Mouse (Mus musculus): ENCODE measurements around the gene Uqcc2.
A peak's percentile ranks its signal among the peaks of the same experiment; 100 is the strongest.

Gene Uqcc2

DNA sequence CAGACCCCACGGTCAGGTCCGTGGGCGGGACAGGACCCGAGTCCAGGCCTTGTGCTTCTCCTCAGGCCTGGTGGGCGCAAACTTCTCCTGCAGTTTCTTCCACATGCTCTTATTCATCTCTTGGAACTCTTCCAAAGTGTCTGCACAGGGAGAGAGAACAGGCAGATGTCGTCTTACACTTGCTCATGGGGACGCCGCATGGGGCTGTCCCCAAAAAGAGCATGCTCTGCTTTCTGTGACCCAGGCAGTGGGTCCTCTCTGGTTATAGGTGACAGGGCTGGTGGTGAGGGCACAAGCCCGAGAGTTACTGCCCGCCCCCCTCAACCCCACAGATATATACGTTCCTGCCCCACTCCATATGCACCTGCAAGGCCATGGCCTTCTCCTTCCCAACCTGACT, 11.0 kb downstream of the Uqcc2 start:
- DNase-seq = no peak

- DNase-seq = no peak
Observed at GRCm38 (mm10) chr17:27121781-27122180, 11.9 kb downstream of the Uqcc2 start.

- no peak for DNase-seq
Observed at GRCm38 (mm10) chr17:27121266-27121665, 12.4 kb downstream of the Uqcc2 start.

GRCm38 (mm10) chr17:27120561-27121024, 13.1 kb downstream of the Uqcc2 start:
- peak; percentile 72 for DNase-seq

GRCm38 (mm10) chr17:27119954-27120353, 13.8 kb downstream of the Uqcc2 start:
- DNase-seq = no peak

DNA sequence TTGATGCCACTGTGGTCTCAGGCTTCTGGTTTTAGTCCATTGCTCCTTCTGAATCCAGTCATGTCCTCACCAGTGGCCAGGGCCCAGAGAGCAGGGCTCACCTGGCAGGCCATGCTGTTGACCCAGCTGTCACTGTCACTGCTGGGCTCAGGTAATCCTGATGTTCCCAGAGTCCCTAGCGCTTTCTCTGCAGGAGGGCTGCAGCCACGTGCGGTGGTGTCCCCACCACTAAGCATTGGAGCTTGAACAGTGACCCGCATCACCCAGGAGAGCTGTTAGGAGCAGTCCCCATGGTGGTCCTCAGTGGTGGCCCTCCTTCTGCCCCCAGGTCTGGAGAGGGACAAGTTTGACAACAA, 14.2 kb downstream of the Uqcc2 start:
- no peak for DNase-seq

DNA sequence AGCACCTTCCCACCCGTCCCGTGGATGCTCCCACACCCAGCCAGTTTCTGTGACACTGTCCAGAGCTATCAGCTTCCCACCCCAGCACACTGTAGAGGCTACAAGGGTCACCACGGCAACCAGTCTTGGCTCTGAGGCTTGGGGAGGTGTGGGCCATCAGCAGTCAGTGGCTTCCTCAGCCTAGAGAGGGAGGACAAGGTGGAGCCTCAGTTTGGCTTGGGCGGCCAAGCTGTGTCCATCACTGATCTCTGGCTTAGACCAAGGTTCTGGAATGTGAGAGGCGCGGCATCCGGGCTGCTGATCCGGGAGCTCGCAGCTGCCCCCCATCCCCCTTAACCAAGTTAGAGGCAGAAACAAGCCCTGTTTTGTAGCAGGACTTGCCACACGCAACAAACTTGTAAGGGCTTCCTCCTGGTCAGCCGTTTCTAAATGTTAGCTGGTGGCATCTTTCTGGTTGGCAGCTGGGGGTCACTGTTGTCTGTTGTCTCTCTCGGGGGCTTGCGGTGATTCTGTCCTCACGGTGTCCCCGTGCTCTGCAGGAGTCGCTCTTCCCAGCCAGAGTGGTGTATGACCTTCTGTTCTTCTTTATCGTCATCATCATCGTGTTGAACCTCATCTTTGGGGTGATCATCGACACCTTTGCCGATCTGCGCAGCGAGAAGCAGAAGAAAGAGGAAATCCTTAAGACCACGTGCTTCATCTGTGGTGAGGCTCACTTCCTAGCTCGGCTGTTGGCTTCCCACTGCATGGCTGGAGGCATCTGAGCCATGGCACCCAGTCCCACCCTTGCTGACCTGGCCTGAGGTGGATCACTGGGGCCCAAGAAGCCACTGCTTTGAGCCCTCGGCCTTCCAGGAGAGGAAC, 14.8 kb downstream of the Uqcc2 start:
- no peak for DNase-seq

DNA sequence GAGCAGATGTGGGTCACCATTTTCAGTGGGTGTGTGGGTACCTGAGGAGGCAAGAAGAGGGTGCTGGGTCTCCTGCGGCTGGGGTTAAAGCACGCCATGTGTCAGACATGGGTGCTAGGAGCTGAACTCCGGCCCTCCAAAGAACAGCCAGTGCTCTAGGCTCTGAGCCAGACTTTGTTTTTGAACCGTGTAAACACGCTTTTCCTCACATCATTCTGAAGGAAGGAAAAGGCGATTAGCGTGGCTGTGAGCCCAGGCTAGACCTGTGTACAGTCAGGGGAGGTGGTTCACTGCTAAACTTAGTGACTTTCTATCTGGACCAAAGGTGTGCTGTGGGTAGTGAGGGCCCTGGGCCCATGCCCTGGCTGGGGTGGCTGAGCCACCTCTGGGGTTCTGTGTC, 23.6 kb downstream of the Uqcc2 start:
- no peak for DNase-seq

- DNase-seq = no peak
Observed at GRCm38 (mm10) chr17:27107936-27108335, 25.8 kb downstream of the Uqcc2 start.

DNA sequence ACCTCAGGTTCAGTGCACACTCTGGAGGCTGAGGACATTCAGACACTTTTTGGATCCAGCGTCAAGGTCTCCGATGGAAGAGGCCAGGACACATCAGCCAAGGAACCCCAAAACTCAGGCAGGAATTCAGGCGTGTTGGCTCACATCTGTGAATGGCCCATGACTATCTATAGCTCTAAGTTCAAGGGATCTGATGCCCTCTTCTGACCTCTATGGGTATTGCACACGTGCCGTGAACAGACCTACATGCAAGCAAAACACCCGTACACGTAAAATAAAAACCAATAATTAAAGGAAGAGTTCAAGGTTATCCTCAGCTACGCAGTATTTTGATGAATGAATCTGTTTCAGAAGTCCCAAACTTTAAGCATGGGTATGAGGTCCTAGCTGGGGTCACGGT, 27.0 kb downstream of the Uqcc2 start:
- peak; percentile 70 for DNase-seq

DNA sequence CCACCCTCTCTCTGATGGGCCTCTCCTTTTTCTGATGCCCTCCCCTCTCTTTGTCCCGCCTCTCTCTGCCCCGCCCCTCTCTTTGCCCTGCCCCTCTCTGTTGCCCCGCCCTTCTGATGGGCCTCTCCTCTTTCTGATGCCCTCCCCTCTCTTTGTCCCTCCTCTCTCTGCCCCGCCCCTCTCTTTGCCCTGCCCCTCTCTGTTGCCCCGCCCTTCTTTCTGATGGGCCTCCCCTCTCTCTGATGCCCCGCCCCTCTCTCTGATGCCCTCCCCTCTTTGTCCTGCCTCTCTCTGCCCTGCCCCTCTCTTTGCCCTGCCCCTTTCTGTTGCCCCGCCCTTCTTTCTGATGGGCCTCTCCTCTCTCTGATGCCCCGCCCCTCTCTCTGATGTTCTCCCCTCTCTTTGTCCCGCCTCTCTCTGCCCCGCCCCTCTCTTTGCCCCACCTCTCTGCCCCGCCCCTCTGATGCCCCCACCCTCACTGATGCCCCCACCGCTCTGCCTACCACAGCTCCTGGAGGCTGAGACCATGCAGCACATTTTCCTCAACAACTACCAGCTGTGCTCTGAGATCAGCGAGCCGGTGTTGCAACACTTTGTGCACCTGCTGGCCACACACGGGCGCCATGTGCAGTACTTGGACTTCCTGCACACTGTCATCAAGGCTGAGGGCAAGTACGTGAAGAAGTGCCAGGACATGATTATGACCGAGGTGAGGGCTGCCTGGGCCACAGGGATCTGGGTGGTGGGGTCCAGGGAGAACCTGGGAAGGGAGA, 27.8 kb downstream of the Uqcc2 start:
- DNase-seq = no peak

- DNase-seq = no peak
Observed at GRCm38 (mm10) chr17:27101675-27102074, 32.0 kb downstream of the Uqcc2 start.

- DNase-seq = no peak
Observed at GRCm38 (mm10) chr17:27095690-27096089, 38.0 kb downstream of the Uqcc2 start.

- DNase-seq = no peak
Observed at GRCm38 (mm10) chr17:27090068-27090467, 43.6 kb downstream of the Uqcc2 start.

- peak; percentile 81 for DNase-seq
Observed at GRCm38 (mm10) chr17:27087426-27087825, 46.3 kb downstream of the Uqcc2 start.

DNA sequence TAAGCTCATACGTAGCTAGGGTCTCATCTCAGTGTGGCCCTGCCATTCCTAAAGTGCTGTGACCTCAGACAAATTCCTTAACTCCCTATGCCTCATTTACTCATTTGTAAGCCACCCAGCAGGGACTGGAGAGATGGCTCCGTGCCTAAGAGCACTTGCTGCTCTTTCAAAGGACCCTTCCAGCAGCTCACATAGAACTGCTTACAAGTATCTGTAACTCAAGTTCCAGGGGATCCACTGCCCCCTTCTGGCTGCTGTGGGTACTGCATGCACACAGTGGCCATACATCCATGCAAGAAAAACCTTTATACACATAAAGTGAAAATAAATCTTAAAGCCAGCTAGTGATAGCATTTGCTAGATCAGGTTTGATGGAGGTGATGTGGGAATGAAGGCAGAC, 48.0 kb downstream of the Uqcc2 start:
- DNase-seq = peak; percentile 90

GRCm38 (mm10) chr17:27083601-27084000, 50.1 kb downstream of the Uqcc2 start:
- no peak for DNase-seq

GRCm38 (mm10) chr17:27082796-27083195, 50.9 kb downstream of the Uqcc2 start:
- DNase-seq = no peak

DNA sequence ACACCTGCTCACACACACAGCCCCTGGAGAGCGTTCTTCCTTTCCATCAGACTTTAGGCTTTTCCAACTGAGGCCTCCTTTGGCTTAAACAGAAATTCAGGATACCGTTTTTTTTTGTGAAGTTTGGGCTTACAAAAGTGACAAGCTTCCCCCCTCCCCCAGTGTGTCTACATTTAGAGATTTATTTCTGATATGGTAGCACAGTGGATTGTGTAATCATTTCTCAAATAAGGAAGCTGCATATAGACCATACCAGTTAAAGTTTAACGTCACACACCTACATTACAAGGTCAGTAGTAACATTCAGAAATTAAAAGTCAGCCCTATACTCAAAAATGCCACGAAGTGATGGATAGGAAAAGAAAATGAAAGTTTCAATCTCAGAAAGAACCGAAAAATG, 51.8 kb downstream of the Uqcc2 start:
- DNase-seq = no peak

DNA sequence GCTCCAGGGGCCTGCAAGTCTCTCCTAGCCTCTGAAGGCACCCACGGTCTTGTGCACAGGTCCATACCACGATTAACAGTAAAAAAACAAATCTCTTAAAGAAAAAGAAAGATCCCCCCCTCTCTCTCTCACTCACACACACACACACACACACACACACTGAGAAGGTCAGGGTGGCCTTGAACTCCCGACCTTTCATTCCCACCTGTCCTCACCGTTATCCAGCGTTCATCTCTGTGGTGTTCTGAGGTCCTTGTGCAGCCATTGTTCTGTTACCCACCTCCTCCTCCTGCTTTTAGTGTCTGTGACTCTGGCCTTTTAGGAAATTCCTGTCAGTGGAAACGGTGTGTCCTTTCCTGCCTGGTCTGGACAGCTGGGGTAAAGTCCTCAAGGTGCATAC, 55.2 kb downstream of the Uqcc2 start:
- DNase-seq = no peak

- peak; percentile 56 for DNase-seq
Observed at GRCm38 (mm10) chr17:27077920-27078319, 55.8 kb downstream of the Uqcc2 start.

DNA sequence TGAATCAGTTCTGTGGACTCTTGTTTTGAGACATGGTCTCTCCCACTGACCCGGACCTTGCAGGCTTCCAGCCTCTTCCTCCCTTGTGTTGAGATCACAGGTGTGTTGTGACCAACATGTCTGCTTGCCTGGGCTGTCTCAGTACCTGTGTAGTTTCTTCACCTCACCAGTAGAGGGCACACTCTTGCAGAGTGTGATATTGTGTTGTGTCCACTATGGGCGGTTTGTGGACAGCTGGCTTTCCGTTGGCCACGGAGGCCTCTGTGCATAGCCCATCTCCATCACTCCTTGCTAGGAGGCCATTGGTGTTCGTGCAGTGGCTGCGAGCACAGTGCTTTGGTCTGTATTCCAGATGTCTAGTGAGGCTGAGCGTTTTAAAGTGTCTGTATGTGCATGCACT, 56.6 kb downstream of the Uqcc2 start:
- no peak for DNase-seq

GRCm38 (mm10) chr17:27074849-27075745, 58.6 kb downstream of the Uqcc2 start:
- DNase-seq = no peak

Data from thymus, postnatal 4 days (tissue).